Mouse (Mus musculus): ENCODE data around the gene Nav2. TPM values are rescaled to one million over a fixed set of nuclear protein-coding genes. Genes with fewer than 3 reads are reported as not detected.

Nav2 gene
- polyA plus RNA-seq, 1 experiment, result 51.7 TPM

- Histone ChIP-seq H3K9ac (ENCODE audit: low read depth, poor library complexity, severe bottlenecking) (no peak overlapping the region), H3K9me3 (replicated peaks; ENCODE audit: control insufficient read depth, insufficient read depth, low read length, poor library complexity, severe bottlenecking) (no peaks in the 10 kb centered on the region), H3K4me1 (ENCODE audit: control insufficient read depth, insufficient read depth, low read length) (no peaks in the 10 kb centered on the region), H3K36me3 (ENCODE audit: control insufficient read depth, insufficient read depth, low read length, poor library complexity, severe bottlenecking) (peaks cover 9% of the 10 kb centered on the region), H3K4me3 (ENCODE audit: low read depth, low read length) (no peak overlapping the region), H3K27me3 (ENCODE audit: control insufficient read depth, insufficient read depth, low read length, poor library complexity, severe bottlenecking) (no peaks in the 10 kb centered on the region), H3K27ac (ENCODE audit: insufficient read depth, low read length) (no peak overlapping the region)
- TF ChIP-seq CTCF (IDR thresholded peaks at IDR 0.05; ENCODE audit: low read depth, low read length) (no peak), POLR2A (IDR thresholded peaks at IDR 0.05; ENCODE audit: insufficient read depth, low read length) (no peak), EP300 (IDR thresholded peaks at IDR 0.05; ENCODE audit: insufficient read depth, low read depth, low read length) (no peak)
Observed at GRCm38 (mm10) chr7:49597776-49598175, 689.3 kb downstream of the Nav2 start.

GRCm38 (mm10) chr7:49598225-49598624 is 689.7 kb downstream of the Nav2 start:
- Histone ChIP-seq H3K9ac (ENCODE audit: low read depth, poor library complexity, severe bottlenecking) (no peak overlapping the region), H3K27me3 (ENCODE audit: control insufficient read depth, insufficient read depth, low read length, poor library complexity, severe bottlenecking) (no peaks in the 10 kb centered on the region), H3K4me1 (ENCODE audit: control insufficient read depth, insufficient read depth, low read length) (no peaks in the 10 kb centered on the region), H3K27ac (ENCODE audit: insufficient read depth, low read length) (no peak overlapping the region), H3K36me3 (ENCODE audit: control insufficient read depth, insufficient read depth, low read length, poor library complexity, severe bottlenecking) (peaks cover 9% of the 10 kb centered on the region), H3K4me3 (ENCODE audit: low read depth, low read length) (no peak overlapping the region), H3K9me3 (replicated peaks; ENCODE audit: control insufficient read depth, insufficient read depth, low read length, poor library complexity, severe bottlenecking) (no peaks in the 10 kb centered on the region)
- TF ChIP-seq POLR2A (IDR thresholded peaks at IDR 0.05; ENCODE audit: insufficient read depth, low read length) (no peak), CTCF (IDR thresholded peaks at IDR 0.05; ENCODE audit: low read depth, low read length) (no peak), EP300 (IDR thresholded peaks at IDR 0.05; ENCODE audit: insufficient read depth, low read depth, low read length) (no peak)

- Histone ChIP-seq H3K9me3 (replicated peaks; ENCODE audit: control insufficient read depth, insufficient read depth, low read length, poor library complexity, severe bottlenecking) (no peaks in the 10 kb centered on the region), H3K36me3 (ENCODE audit: control insufficient read depth, insufficient read depth, low read length, poor library complexity, severe bottlenecking) (peaks cover 2% of the 10 kb centered on the region; the same call in 1 of the 2 replicates), H3K27me3 (ENCODE audit: control insufficient read depth, insufficient read depth, low read length, poor library complexity, severe bottlenecking) (no peaks in the 10 kb centered on the region), H3K4me3 (ENCODE audit: low read depth, low read length) (no peak overlapping the region), H3K9ac (ENCODE audit: low read depth, poor library complexity, severe bottlenecking) (no peak overlapping the region), H3K4me1 (ENCODE audit: control insufficient read depth, insufficient read depth, low read length) (no peaks in the 10 kb centered on the region), H3K27ac (ENCODE audit: insufficient read depth, low read length) (no peak overlapping the region)
- TF ChIP-seq EP300 (IDR thresholded peaks at IDR 0.05; ENCODE audit: insufficient read depth, low read depth, low read length), result no peak
- TF ChIP-seq POLR2A (IDR thresholded peaks at IDR 0.05; ENCODE audit: insufficient read depth, low read length), result no peak
- no peak for TF ChIP-seq CTCF (IDR thresholded peaks at IDR 0.05; ENCODE audit: low read depth, low read length)
Observed at GRCm38 (mm10) chr7:49599950-49600349, 691.4 kb downstream of the Nav2 start.

- no peaks in the 10 kb centered on the region for H3K9me3 ChIP-seq (replicated peaks; ENCODE audit: control insufficient read depth, insufficient read depth, low read length, poor library complexity, severe bottlenecking)
- H3K27ac ChIP-seq (ENCODE audit: insufficient read depth, low read length), result no peak overlapping the region
- H3K27me3 ChIP-seq (ENCODE audit: control insufficient read depth, insufficient read depth, low read length, poor library complexity, severe bottlenecking), result no peaks in the 10 kb centered on the region
- no peaks in the 10 kb centered on the region for H3K4me1 ChIP-seq (ENCODE audit: control insufficient read depth, insufficient read depth, low read length)
- no peak for TF ChIP-seq POLR2A (IDR thresholded peaks at IDR 0.05; ENCODE audit: insufficient read depth, low read length)
- no peak for TF ChIP-seq EP300 (IDR thresholded peaks at IDR 0.05; ENCODE audit: insufficient read depth, low read depth, low read length)
- peak; percentile 90 for TF ChIP-seq CTCF (IDR thresholded peaks at IDR 0.05; ENCODE audit: low read depth, low read length)
- no peak overlapping the region for H3K9ac ChIP-seq (ENCODE audit: low read depth, poor library complexity, severe bottlenecking)
- H3K4me3 ChIP-seq (ENCODE audit: low read depth, low read length), result no peak overlapping the region
- H3K36me3 ChIP-seq (ENCODE audit: control insufficient read depth, insufficient read depth, low read length, poor library complexity, severe bottlenecking), result peaks cover 2% of the 10 kb centered on the region; the same call in 1 of the 2 replicates
Observed at GRCm38 (mm10) chr7:49601191-49601975, 692.9 kb downstream of the Nav2 start.

- Histone ChIP-seq H3K4me3 (ENCODE audit: low read depth, low read length) (no peak overlapping the region), H3K36me3 (ENCODE audit: control insufficient read depth, insufficient read depth, low read length, poor library complexity, severe bottlenecking) (no peaks in the 10 kb centered on the region)
- no peak for TF ChIP-seq EP300 (IDR thresholded peaks at IDR 0.05; ENCODE audit: insufficient read depth, low read depth, low read length)
- TF ChIP-seq POLR2A (IDR thresholded peaks at IDR 0.05; ENCODE audit: insufficient read depth, low read length), result no peak
- TF ChIP-seq CTCF (IDR thresholded peaks at IDR 0.05; ENCODE audit: low read depth, low read length), result no peak
Observed at GRCm38 (mm10) chr7:49604244-49604643, 695.7 kb downstream of the Nav2 start.

More at GRCm38 (mm10) chr7:49604244-49604643, 695.7 kb downstream of the Nav2 start:
- no peaks in the 10 kb centered on the region for H3K9me3 ChIP-seq (replicated peaks; ENCODE audit: control insufficient read depth, insufficient read depth, low read length, poor library complexity, severe bottlenecking)
- H3K9ac ChIP-seq (ENCODE audit: low read depth, poor library complexity, severe bottlenecking), result no peak overlapping the region
- H3K4me1 ChIP-seq (ENCODE audit: control insufficient read depth, insufficient read depth, low read length), result peaks cover 2% of the 10 kb centered on the region
- no peaks in the 10 kb centered on the region for H3K27me3 ChIP-seq (ENCODE audit: control insufficient read depth, insufficient read depth, low read length, poor library complexity, severe bottlenecking)
- H3K27ac ChIP-seq (ENCODE audit: insufficient read depth, low read length), result no peak overlapping the region

Data from ES-Bruce4 (cell line).